Mouse (Mus musculus) ZHBTc4 (cell line): ENCODE data around the gene Sypl2.

Source experiments
- DNase-seq: peaks from one replicate; pipeline ENCODE4 v3.0.0-alpha.2; 2011; ENCODE audit warnings: low read depth, low spot score

The Sypl2 gene

DNA sequence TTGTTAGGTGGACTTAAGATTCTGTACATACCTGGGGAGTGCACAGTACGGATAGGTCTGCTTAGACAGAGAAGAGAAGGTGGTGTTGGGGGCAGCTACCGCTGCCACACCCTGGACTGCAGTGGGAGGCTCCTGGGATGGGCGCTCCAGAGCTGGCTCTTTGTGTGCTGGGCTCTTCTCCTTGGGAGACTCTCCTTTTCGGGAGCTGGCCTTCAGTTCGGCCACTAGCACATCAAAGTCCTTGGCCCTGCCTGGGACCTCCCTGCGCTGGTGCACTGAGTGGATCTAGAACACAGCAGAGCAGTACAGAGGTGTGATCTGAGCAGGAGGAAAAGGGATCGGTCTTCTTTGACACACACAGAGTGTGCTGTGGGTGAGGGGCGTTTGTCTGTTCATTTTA is 20.8 kb downstream of the Sypl2 start:
- DNase-seq, result no peak

- no peak for DNase-seq
Measured at GRCm38 (mm10) chr3:108204470-108204869, 22.0 kb downstream of the Sypl2 start.

GRCm38 (mm10) chr3:108203621-108204325 is 22.7 kb downstream of the Sypl2 start:
- peak; percentile 82 for DNase-seq

DNA sequence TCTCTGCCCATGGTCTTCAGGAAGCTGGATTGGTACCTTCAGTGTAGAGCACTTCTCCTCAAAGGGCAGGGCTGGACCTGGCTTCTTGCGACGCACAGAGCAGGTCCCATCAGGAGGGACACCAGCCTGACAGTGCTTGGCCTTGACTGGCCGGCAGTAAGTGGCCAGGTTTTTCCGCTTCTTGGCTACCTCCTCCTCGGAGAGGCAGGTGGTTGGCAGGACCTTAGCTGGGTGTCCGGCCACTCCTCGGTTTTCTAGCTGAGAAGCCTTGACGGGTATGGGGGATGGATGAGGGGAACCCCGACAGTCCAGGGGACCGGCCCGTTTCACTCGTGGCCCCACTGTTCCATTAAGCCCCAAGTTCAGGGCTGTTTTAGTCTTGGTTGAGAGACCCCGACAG is 23.2 kb downstream of the Sypl2 start:
- no peak for DNase-seq

DNA sequence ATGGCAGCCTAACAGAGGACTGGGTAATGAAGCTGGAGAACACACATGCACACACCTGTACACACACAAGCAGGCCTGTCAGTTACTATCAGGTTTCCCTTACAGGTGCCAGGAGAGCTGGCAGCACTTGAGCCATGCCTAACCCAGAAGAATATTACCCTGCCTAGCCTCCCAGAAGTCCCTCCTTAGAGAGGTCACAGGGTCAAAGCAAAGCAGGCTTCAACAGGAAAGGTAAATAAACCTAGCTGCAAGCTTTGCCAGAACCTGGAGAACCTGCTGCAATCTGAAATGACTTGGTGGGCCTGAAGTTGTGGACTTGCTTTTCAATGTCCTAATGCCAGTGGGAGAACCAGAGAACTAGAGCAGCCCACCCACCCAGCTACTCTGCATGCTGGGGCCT is 23.9 kb downstream of the Sypl2 start:
- DNase-seq, result no peak

GRCm38 (mm10) chr3:108200329-108201323 is 25.8 kb downstream of the Sypl2 start, which contains the start of gene Cyb561d1:
Gene Cyb561d1 (minus strand): TSS chr3:108201212.
- peak; percentile 99 for DNase-seq

DNA sequence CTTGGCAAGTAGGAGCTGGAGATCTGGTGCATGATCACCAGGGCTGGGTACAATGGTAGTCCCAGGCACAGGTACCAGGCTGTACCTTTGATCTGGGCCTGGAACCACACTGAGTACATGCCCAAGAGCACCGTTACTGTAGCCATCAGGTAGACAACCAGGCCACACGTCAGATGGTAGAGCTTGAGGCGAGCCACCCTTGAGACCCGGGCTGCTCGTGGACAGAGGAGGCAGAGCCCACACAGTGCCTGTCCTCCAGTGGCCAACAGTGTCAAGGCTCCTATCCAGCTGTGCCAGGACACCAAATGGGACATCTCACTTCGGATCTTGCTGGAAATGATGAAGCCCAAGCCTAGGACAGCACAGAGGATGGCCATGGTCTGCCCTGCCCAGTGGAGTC is 27.2 kb downstream of the Sypl2 start:
- no peak for DNase-seq

DNA sequence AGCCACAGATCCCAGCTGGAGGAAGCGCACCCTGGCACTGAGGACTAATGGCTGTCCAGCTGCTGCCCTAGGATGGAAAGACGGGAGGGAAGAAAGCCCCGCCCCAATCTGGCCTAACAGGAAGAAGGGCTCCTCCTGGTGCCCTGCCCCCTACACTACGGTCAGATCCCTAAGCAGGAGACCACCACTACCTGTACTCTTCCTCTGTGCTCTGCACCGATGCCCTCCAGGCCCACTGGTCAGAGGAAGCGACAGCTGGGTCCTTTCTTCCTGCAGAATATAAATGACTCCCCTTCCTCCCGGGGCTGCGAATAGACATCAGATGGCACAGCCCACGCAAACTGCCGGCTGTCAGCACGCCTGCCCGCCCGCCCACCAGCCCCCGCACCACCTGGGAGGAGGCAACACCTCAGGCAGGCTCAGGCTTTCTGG is 29.4 kb downstream of the Sypl2 start:
- DNase-seq, result peak; percentile 33

DNA sequence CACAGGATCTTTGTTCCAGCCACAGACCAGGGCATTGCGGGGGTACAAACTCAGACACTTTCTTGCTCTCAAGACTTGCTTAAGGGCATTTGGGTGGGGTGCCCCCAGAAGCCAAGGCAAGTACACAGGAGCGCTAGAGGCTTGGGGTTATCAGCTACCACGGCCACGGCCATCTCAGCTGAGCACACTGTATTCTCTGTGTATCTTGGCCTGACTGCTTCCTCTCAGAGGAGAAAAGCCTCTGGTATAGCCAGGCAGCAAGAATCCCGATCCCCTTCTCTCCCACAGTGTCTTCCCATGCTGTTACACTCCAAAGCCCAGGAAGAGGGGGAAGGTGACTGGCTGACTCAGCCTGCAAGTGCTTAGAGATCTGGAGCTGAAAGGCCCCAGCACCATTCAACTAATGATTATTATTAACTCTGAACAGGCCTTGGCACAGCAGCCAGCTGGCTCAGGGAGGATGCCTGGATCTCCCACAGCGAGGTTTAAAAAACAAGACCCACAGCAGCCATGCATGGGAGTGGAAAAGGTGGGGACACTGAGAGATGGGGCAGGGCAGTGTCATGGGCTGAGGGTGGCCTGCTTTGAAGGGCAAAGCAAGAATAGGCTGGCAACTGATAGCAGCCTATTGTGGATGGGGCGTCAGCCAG is 30.4 kb downstream of the Sypl2 start:
- DNase-seq, result no peak

- DNase-seq, result no peak
Measured at GRCm38 (mm10) chr3:108195287-108195686, 31.2 kb downstream of the Sypl2 start.

DNA sequence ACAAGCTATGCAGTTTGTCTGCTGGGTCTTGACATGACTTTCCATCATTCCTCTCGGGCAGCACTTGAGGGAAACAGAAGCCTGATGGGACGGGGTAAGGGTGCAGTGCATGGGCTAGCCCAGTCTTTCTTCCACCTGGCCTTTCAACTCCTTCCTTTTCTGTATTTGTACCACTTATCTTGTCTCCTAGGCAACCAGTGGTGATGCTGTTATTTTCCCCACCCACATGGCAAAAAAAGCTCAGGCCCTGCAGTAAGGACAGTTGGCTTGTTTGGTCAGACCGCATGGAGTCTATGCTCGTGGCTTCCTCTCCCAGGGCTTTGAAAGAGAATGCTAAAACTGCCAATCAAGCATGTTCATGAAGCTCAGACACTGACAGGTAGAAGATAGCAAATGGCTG is 32.8 kb downstream of the Sypl2 start:
- DNase-seq, result no peak

GRCm38 (mm10) chr3:108189897-108190296 is 36.6 kb downstream of the Sypl2 start:
- no peak for DNase-seq

DNA sequence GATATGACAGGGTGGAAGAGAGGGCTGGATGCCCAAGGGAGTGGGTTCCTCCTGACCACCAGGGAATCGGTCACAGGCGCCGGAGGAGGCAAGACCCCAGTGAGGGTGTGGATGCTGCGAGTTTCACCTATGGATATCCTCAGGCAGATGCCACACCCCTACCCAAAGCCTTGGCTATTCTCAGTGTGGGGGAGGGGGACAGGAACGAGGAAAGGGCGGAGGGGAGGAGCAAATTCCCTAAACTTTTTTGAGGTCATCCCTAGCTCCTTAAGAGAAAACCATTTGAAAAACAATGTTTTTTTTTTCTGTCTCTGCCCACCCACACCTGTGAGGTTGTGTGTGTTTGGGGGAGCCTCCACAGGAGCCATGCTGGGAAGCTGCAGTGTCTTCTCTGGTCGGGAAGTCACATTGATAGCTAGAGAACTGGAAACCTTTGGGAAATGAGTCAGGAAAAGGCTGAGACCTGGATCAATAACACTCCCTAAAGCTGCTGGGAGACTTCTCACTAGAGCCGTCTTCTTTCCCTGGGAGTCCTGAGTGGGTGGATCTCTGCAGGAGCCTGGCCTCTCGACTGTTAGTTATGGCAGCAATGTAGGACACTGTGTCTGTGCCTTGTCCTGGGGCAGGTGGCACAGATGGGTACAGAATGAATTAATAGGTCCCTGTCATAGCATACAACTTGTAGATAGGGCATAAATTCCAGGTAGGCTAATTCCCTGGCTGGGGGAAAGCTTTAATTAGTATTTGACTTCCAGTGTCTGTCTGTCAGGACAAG is 37.5 kb downstream of the Sypl2 start:
- DNase-seq, result peak; percentile 43

DNA sequence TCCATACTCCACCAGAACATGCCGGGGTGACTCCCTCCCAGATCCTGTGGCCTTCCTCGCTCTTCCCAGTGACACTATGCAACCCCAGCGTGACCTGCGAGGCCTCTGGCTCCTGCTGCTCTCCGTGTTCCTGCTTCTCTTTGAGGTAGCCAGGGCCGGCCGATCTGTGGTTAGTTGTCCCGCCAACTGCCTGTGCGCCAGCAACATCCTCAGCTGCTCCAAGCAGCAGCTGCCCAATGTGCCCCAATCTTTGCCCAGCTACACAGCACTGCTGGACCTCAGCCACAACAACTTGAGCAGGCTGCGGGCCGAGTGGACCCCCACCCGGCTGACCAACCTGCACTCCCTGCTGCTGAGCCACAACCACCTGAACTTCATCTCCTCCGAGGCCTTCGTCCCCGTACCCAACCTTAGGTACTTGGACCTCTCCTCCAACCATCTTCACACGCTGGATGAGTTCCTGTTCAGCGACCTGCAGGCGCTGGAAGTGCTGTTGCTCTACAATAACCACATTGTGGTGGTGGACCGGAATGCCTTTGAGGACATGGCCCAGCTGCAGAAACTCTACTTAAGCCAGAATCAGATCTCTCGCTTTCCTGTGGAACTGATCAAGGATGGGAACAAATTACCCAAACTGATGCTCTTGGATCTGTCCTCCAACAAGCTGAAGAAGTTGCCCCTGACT is 39.2 kb downstream of the Sypl2 start:
- peak; percentile 40 for DNase-seq

GRCm38 (mm10) chr3:108186098-108187047 is 40.1 kb downstream of the Sypl2 start, which contains the start of gene Amigo1:
Gene Amigo1 (plus strand): TSS chr3:108186335.
- DNase-seq, result peak; percentile 67

GRCm38 (mm10) chr3:108185460-108186097 is 40.9 kb downstream of the Sypl2 start:
- DNase-seq, result peak; percentile 50

- DNase-seq, result no peak
Measured at GRCm38 (mm10) chr3:108184742-108185141, 41.7 kb downstream of the Sypl2 start.

- no peak for DNase-seq
Measured at GRCm38 (mm10) chr3:108180514-108180913, 45.9 kb downstream of the Sypl2 start.
